In the genomic region with DNA sequence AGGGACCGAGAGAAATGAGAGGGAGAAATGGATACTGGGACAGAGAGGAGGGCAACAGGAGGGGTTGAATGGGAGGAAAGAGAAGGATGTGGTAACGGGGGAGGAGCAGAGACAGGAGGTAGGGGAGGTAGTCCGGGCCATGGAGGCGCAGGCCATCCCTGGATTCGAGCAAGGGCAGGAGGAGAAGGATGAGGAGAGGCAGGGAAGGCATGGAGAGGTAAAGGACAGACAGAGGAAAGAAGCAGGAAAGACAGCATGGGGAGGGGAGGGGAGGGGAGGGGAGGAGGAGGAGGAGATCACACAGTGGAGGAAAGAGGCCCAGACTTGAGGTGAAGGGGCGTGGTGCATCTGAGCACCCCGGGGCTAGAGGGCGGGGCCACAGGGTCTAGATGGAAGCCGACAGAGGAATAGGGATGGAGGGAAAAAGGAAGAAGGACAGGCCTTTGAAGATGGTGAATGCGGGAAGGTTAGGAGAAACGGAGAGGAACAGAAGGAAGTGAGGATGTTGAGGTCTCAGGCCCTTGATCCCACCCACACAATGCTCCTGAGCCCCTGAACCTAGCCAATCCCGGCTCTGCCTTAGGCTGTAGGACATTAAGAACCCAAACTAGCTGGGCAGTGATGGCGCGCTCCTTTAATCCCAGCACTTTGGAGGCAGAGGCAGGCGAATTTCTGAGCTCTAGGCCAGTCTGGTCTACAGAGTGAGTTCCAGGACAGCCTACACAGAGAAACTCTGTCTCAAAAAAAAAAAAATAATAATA, we compare ENCODE assay signal across 8 mouse cellular contexts. TPM values are rescaled to one million over a fixed set of nuclear protein-coding genes. Genes with fewer than 3 reads are reported as not detected.
DNase-seq lines count a peak whose midpoint lies in the region; ATAC-seq lines count a peak whose summit lies in the region.

Gene Btbd2, minus strand, starts transcription at position 209 of the 761 bp plus-strand sequence.

- 20% methylated on average over 15 of the region's 15 CpGs for WGBS in forebrain, embryonic 12.5 days
- WGBS in midbrain, embryonic 16.5 days: 20% methylated on average over 15 of the region's 15 CpGs

- intact Hi-C loops in left cerebral cortex, postnatal 36 days (cut with DNase I): loop anchor here (2.0 to 5.0 kb wide), 3 partner anchors 20 to 45 kb away; partner anchors contain the start of genes Csnk1g2, Izumo4 and Mob3a

- H3K9ac ChIP-seq in forebrain, embryonic 12.5 days: peak within 1 kb of the TSS; percentile 93
- H3K9ac ChIP-seq in midbrain, embryonic 16.5 days (ENCODE audit: low read depth, low read length): peak within 1 kb of the TSS; percentile 95

- peaks cover 4% of the 10 kb centered on the region; the same call in 1 of the 2 replicates for H3K36me3 ChIP-seq in forebrain, embryonic 12.5 days (replicated peaks)
- H3K36me3 ChIP-seq in midbrain, embryonic 16.5 days (ENCODE audit: control insufficient read depth, insufficient read depth, low read length): no peaks in the 10 kb centered on the region

- no peaks in the 10 kb centered on the region for H3K9me3 ChIP-seq in forebrain, embryonic 12.5 days
- H3K9me3 ChIP-seq in midbrain, embryonic 16.5 days (replicated peaks; ENCODE audit: control insufficient read depth, low read length, poor library complexity, severe bottlenecking): no peaks in the 10 kb centered on the region

- peak within 1 kb of the TSS; percentile 95 for H3K4me3 ChIP-seq in forebrain, embryonic 12.5 days (replicated peaks)
- peak within 1 kb of the TSS; percentile 73 for H3K4me3 ChIP-seq in midbrain, embryonic 16.5 days (ENCODE audit: low read depth, low read length)

- H3K4me1 ChIP-seq in forebrain, embryonic 12.5 days: peaks cover 37% of the 10 kb centered on the region
- peaks cover 26% of the 10 kb centered on the region for H3K4me1 ChIP-seq in midbrain, embryonic 16.5 days (ENCODE audit: control insufficient read depth, insufficient read depth, low read length)

- H3K27me3 ChIP-seq in forebrain, embryonic 12.5 days: no peaks in the 10 kb centered on the region
- H3K27me3 ChIP-seq in midbrain, embryonic 16.5 days (ENCODE audit: control insufficient read depth, insufficient read depth, low read depth, low read length): no peaks in the 10 kb centered on the region

- no peak; the same call in 1 of the 2 replicates for ATAC-seq in forebrain, embryonic 12.5 days (ENCODE audit: low FRiP score)
- ATAC-seq in midbrain, embryonic 16.5 days: peak; percentile 49

- DNase-seq in cerebellum, adult 9-10 months: peak; percentile 74
- DNase-seq in cerebellum, postnatal 14 days: no peak
- peak; percentile 80 for DNase-seq in R1 (ENCODE audit: low read depth, low spot score)
- DNase-seq in heart, postnatal 4 days: no peak
- no peak for DNase-seq in left cerebral cortex, postnatal 36 days (ENCODE audit: low spot score in 2 of 2)
- no peak for DNase-seq in embryo, embryonic 10 days (ENCODE audit: low spot score)

- peak within 1 kb of the TSS; percentile 92 for H3K27ac ChIP-seq in forebrain, embryonic 12.5 days
- peak within 1 kb of the TSS; percentile 87 for H3K27ac ChIP-seq in midbrain, embryonic 16.5 days (ENCODE audit: low read length)

- H3K4me2 ChIP-seq in forebrain, embryonic 12.5 days: peak within 1 kb of the TSS; percentile 98
- H3K4me2 ChIP-seq in midbrain, embryonic 16.5 days (ENCODE audit: low read length): peak within 1 kb of the TSS; percentile 92

RNA-seq across cellular contexts. Expression of gene Btbd2, which starts in this region (rescaled TPM):
- polyA plus RNA-seq in forebrain, embryonic 12.5 days (2016; fragmentation: Nextera tagmentation; extraction: Ambion mirVana): 84.3 and 85.1 TPM in 2 replicates
- 10 to 100 TPM; 42.2 to 42.4 TPM for total RNA-seq in heart, postnatal 4 days (2021)
- total RNA-seq in left cerebral cortex, postnatal 36 days (2021): 100 to 1,000 TPM in 1 of 2 experiments, 10 to 100 TPM in 1; 93.4 to 100 TPM
- polyA plus RNA-seq in midbrain, embryonic 16.5 days (2015; fragmentation: Nextera tagmentation; extraction: Ambion mirVana): 71.8 and 73.5 TPM in 2 replicates

Comparison
In these comparisons a context has a peak if more than half of its experiments do, and no peak if none do; other contexts are left out.
1. DNase-seq: peak in cerebellum, adult 9-10 months (single experiment) and R1 (single experiment); none in cerebellum, postnatal 14 days (0 of 2), heart, postnatal 4 days (single experiment), left cerebral cortex, postnatal 36 days (0 of 2) and embryo, embryonic 10 days (single experiment).